Mouse (Mus musculus): ENCODE data around the gene 1700022I11Rik. TPM values are rescaled to one million over a fixed set of nuclear protein-coding genes. Genes with fewer than 3 reads are reported as not detected.
"Not testable (repeated sequence)": the region's sequence is repeated elsewhere in the genome, so short reads cannot be mapped to it uniquely, and the experiment has no call there.

Gene 1700022I11Rik
- polyA plus RNA-seq, 1 experiment = not detected

GRCm38 (mm10) chr4:42965039-42965719 lies 4.2 kb upstream of the 1700022I11Rik start:
- no peak for TF ChIP-seq GATA1 (IDR thresholded peaks at IDR 0.05; ENCODE audit: low read length)

DNA sequence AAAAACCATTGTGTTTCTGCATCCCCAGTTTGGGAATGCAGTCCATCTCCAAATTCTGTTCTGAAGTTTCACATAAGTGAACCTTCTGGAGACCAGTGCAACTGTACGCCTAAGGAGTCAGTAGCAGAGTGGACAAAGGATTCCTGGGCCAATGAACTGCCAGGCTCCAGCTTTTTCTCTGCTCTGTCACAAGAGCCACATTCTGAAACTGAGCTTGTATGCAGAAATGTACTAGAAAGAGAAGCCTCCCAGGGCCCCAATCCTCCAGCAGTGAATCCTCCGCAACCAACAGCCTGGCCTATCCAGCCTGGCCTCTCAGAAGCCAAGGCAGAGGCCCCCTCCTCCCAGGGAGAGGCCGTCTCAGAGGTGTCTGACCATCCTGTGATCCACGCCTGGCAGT lies 3.5 kb downstream of the 1700022I11Rik start:
- TF ChIP-seq GATA1 (IDR thresholded peaks at IDR 0.05; ENCODE audit: low read length) = no peak

- TF ChIP-seq GATA1 (IDR thresholded peaks at IDR 0.05; ENCODE audit: low read length) = no peak
Observed at GRCm38 (mm10) chr4:42973868-42974267, 4.5 kb downstream of the 1700022I11Rik start.

DNA sequence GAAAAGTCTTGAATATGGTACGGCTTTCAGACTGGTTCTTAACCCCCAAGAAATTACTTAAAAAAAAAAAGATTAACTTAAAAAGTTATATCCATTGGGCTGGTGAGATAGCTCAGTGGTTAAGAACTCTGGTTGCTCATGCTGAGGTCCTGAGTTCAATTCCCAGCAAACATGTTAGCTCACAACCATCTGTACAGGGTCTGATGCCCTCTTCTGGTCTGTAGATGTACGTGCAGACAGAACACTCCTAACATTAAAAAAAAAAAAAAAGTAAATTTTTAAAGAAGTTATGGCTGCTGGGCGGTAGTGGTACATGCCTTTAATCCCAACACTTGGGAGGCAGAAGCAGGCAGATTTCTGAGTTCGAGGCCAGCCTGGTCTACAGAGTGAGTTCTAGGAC lies 8.7 kb downstream of the 1700022I11Rik start:
- no peak for TF ChIP-seq GATA1 (IDR thresholded peaks at IDR 0.05; ENCODE audit: low read length)

- TF ChIP-seq GATA1 (IDR thresholded peaks at IDR 0.05; ENCODE audit: low read length) = no peak
Observed at GRCm38 (mm10) chr4:42988296-42988695, 18.9 kb downstream of the 1700022I11Rik start.

GRCm38 (mm10) chr4:42998022-42998421 lies 28.6 kb downstream of the 1700022I11Rik start:
- no peak for TF ChIP-seq GATA1 (IDR thresholded peaks at IDR 0.05; ENCODE audit: low read length)

- no peak for TF ChIP-seq GATA1 (IDR thresholded peaks at IDR 0.05; ENCODE audit: low read length)
Observed at GRCm38 (mm10) chr4:42999451-43000140, 30.2 kb downstream of the 1700022I11Rik start.

- not testable (repeated sequence) for TF ChIP-seq GATA1 (IDR thresholded peaks at IDR 0.05; ENCODE audit: low read length)
Observed at GRCm38 (mm10) chr4:43000141-43000986, 31.0 kb downstream of the 1700022I11Rik start, which contains the start of gene Vcp. Vcp (minus strand) TSS chr4:43000507.

DNA sequence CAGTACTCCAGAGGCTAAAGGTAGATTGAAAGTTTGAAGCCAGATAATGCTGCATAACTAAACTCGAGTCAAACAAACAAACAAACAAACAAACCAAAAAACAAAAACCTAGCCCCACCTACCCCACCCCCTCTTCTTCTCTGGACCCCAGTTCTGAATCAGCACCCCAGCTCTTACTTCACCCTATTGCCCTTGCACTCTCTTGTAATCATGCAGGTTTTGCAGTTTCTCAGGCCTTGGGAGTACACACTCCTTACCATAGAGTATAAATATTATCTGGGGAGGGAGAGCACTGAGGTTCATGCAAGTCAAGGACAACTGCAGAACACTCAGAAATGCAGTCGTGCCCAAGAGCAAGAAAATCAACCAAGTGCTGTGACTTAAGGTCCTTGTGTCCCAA lies 31.9 kb downstream of the 1700022I11Rik start:
- TF ChIP-seq GATA1 (IDR thresholded peaks at IDR 0.05; ENCODE audit: low read length) = no peak

DNA sequence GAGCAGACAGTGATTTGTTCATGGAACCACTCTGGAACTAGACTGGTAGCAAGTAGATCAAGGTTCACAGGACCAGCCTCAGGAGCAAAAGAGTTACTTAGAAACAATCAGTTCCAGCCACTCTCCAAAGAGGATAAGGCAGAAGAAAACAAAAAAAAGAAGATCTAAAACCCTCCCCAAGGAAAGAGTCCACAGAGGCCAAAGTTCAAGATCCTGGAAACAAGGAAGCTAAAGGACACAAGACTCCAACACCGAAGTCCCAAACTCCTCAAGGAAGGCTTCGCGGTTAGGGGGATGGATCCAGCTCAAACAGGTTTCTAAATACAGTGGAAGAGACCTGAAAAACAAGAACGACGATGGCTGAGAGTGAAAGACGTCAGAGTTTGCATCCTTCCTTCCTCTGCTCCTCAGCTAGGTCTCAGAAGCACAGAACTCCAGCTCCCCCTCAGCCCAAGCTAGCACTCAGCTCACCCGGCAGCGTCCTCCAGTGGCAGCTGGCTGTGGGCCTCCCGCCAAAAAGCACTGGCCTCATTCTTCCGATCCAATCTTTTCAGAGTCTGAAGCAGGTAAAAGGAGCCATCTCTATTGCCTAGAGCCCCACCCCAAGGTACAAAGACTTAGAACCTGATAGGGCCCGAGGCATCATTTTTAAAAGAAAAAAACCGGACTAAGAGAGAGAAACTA lies 33.5 kb downstream of the 1700022I11Rik start:
- no peak for TF ChIP-seq GATA1 (IDR thresholded peaks at IDR 0.05; ENCODE audit: low read length)

GRCm38 (mm10) chr4:43004951-43005350 lies 35.5 kb downstream of the 1700022I11Rik start:
- no peak for TF ChIP-seq GATA1 (IDR thresholded peaks at IDR 0.05; ENCODE audit: low read length)

DNA sequence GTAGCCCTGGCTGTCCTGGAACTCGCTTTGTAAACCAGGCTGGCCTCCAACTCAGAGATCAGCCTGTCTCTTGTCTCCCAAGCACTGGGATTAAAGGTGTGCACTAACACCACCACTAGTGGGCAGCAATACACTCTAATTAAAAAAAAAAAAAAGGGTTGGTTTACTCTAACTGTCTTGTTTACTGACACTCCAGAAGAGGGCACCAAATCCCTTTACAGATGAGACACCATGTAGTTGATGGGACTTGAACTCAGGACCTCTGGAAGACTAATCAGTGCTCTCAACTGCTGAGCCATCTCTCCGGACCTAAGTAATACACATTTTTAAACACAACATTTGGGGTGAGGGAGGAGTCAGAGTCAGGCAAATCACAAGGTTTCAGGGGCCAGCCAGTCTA lies 36.4 kb downstream of the 1700022I11Rik start:
- TF ChIP-seq GATA1 (IDR thresholded peaks at IDR 0.05; ENCODE audit: low read length) = no peak

DNA sequence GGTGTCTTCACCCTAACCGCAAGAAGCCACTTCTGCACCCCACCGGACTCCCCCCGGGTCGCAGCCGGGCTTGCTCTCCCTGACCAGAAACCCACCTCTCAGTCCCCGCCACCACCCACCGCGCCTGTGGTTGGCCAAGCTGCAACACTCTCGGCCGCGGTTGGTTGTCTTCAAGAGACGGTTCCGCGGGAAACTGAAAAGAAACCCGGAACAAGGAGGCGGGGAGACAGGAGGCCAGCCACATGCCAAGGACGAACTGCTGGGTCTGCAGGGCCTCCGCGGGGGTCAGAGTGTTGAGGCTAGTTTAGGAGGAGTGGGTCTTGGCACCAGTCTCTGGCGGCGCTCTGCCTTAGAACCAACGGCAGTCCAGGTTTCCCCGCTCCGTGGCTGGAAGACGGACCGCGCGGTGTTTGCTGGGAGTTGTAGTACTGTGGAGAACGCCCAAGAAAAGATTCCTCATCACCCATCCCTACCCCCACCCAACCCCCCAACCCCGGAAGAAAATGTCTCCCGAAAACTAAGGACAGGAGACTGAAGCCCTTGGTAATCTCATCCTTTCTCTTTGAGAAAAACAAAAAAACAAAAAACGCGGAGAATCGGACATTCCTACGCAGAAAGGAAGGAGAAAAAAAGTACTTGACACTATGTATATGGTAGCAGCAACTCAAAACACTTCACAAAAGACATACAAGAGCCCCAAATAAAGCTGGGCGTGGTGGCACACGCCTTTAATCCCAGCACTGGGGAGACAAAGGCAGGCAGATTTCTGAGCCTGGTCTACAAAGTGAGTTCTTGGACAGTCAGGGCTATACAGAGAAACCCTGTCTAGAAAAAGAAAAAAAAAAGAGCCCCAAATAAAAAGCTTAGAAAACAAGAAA lies 41.0 kb downstream of the 1700022I11Rik start, which contains the start of gene Fancg:
Gene Fancg (minus strand): TSS at position 346 of the 878 bp plus-strand sequence.
- TF ChIP-seq GATA1 (IDR thresholded peaks at IDR 0.05; ENCODE audit: low read length) = no peak

DNA sequence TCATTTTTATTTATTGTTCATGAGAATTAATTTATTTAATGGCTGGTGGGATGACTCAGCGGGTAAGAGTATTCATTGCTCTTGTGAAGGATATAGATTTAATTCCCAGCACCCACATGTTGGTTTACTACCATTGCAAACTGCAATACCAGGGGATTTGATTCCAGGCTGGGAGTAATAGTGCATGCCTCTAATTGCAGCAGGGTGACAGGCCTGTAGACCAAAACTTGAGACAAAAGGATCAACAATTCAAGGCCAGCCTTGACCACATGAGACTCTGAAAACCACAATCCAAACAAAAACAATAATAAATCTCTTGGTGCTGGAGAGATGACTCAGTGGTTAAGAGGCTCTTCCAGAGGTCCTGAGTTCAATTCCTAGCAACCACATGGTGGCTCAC lies 42.7 kb downstream of the 1700022I11Rik start:
- no peak for TF ChIP-seq GATA1 (IDR thresholded peaks at IDR 0.05; ENCODE audit: low read length)

Measured in G1E-ER4 (cell line).